Mouse (Mus musculus) forebrain, embryonic 11.5 days (tissue): Measurements from ENCODE around the gene Igf1r. TPM values are rescaled to one million over a fixed set of nuclear protein-coding genes. Genes with fewer than 3 reads are reported as not detected.

Source experiments
- ATAC-seq: fragments of 200-750 bp; cut with Nextera tagmentation; replicated peaks from 2 replicates; pipeline ENCODE4 v1.8.0; 2017; ENCODE audit warnings: moderate TSS enrichment; ENCODE audit not compliant: low FRiP score
- DNase-seq: peaks from one replicate; pipeline ENCODE4 v3.0.0-alpha.2; 2017; ENCODE audit warnings: low spot score
- H3K27ac ChIP-seq: fragments of 300-500 bp; sonication (generic); 2 replicates; pipeline ENCODE4 v1.5.1; 2014; ENCODE audit warnings: low read depth, low read length
- H3K27me3 ChIP-seq: fragments of 300-500 bp; sonication (generic); 2 replicates; pipeline ENCODE4 v1.6.1; 2014; ENCODE audit warnings: mild to moderate bottlenecking, low read length, mixed read lengths; ENCODE audit not compliant: control insufficient read depth, insufficient read depth
- H3K36me3 ChIP-seq: fragments of 300-500 bp; sonication (generic); 2 replicates; pipeline ENCODE4 v1.6.1; 2014; ENCODE audit warnings: mild to moderate bottlenecking, low read length, moderate library complexity, mixed read lengths; ENCODE audit not compliant: control insufficient read depth, insufficient read depth
- H3K4me1 ChIP-seq: fragments of 300-500 bp; sonication (generic); replicated peaks from 2 replicates; pipeline ENCODE4 v1.6.1; 2014; ENCODE audit warnings: low read length, mixed read lengths; ENCODE audit not compliant: control insufficient read depth, insufficient read depth
- H3K4me2 ChIP-seq: fragments of 300-500 bp; sonication (generic); 2 replicates; pipeline ENCODE4 v1.6.1; 2014; ENCODE audit warnings: low read depth, mild to moderate bottlenecking, low read length, moderate library complexity, mixed read lengths; ENCODE audit not compliant: severe bottlenecking
- H3K4me3 ChIP-seq: fragments of 300-500 bp; sonication (generic); 2 replicates; pipeline ENCODE4 v1.5.1; 2014; ENCODE audit warnings: low read depth, low read length
- H3K9ac ChIP-seq: fragments of 300-500 bp; sonication (generic); 2 replicates; pipeline ENCODE4 v1.6.1; 2014; ENCODE audit warnings: low read length
- H3K9me3 ChIP-seq: fragments of 300-500 bp; sonication (generic); 2 replicates; pipeline ENCODE4 v1.6.1; 2016; ENCODE audit warnings: low read length, mixed read lengths; ENCODE audit not compliant: control insufficient read depth
- WGBS: fragments of 180-500 bp; shearing (Covaris S2); extraction: QIAGEN DNeasy Blood & Tissue Kit; methylation state at CpG from one replicate; pipeline ENCODE4 v1.1.7; 2014; 5-methylcytosine and 5-hydroxymethylcytosine counted together
- polyA plus RNA-seq: library from polyadenylated mRNA; unstranded; fragments of >200 nt; fragmentation: Nextera tagmentation; extraction: Ambion mirVana; gene quantifications from 2 replicates; pipeline ENCODE4 v1.2.1, GENCODE M21; 2014

Gene Igf1r
- polyA plus RNA-seq, 1 experiment from 2014 or later = 18.3 TPM

DNA sequence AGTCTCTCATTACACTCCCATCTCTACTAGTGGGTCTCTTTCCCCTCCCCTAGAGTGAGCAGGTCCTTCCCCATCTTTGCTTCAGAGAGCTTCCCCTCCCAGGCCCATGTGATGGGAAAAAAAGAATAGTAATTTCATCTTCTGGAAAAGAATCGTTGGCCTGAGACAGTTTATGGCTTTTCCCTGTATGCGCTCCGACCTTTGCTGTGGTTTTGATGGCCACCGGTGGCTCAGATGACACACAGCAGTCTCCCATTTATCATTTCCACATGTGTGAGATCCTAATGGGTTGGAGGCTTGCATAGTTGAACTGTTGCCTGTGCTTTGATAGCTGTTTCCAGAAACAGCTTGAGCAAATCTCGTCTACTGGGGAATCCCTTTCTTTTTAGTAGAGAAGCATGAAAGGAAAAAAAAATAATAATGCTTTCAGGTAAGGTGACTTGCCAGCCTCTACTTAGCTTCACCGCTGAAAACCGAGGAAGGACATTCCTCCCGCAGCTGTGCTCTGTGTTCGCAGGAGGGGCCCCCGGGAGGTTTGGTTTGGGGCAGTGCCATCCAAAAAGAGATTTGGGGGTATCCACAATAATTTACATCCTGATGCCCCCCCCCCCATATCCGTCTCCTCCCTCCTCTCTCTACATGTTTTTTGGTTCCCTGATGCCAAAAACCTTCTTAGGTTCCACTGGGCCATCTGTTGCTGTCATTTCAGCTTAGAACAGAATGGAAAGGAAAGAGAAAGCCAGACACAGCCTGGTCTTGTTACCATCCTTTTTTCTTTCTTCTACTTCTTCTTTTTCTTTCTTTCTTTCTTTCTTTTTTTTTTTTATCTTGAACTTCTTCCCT is 324.6 kb downstream of the Igf1r start:
- no peak overlapping the region for H3K4me2 ChIP-seq
- H3K36me3 ChIP-seq = no peaks in the 10 kb centered on the region
- peaks cover 7% of the 10 kb centered on the region for H3K27me3 ChIP-seq
- no peak overlapping the region for H3K9ac ChIP-seq
- DNase-seq (no peak), ATAC-seq (no peak)
- WGBS = 36% methylated on average over 11 of the region's 11 CpGs
- H3K4me1 ChIP-seq = 0 out of 2 replicates have a peak, but pooled peaks cover 3% of the 10 kb centered on the region
- H3K27ac ChIP-seq = no peak overlapping the region
- no peaks in the 10 kb centered on the region for H3K9me3 ChIP-seq
- H3K4me3 ChIP-seq = no peak overlapping the region

DNA sequence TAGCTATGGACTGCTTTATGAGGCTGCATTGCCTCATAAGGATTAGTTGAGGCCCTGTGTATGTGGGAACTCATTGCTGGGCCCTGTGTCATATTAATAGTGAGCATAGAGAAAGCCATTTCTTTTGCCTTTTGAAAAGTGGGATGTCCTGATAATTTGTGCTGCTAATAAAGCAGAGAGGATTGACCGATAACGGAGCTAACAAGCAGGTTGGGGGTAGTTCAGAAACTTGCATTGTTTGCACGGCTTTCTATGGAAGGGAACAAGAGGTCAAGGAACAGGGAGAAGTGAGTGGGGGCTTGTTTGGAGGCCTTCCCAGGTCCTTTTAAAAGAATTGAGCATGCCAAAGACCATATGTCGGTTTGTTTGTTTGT is 325.3 kb downstream of the Igf1r start:
- no peak overlapping the region for H3K4me3 ChIP-seq
- no peak overlapping the region for H3K4me2 ChIP-seq
- H3K36me3 ChIP-seq = no peaks in the 10 kb centered on the region
- no peaks in the 10 kb centered on the region for H3K9me3 ChIP-seq
- H3K4me1 ChIP-seq = 0 out of 2 replicates have a peak, but pooled peaks cover 3% of the 10 kb centered on the region
- peaks cover 7% of the 10 kb centered on the region for H3K27me3 ChIP-seq
- ATAC-seq (no peak), DNase-seq (no peak)
- WGBS = 42% methylated on average over 4 of the region's 4 CpGs
- no peak overlapping the region for H3K9ac ChIP-seq
- H3K27ac ChIP-seq = no peak overlapping the region

DNA sequence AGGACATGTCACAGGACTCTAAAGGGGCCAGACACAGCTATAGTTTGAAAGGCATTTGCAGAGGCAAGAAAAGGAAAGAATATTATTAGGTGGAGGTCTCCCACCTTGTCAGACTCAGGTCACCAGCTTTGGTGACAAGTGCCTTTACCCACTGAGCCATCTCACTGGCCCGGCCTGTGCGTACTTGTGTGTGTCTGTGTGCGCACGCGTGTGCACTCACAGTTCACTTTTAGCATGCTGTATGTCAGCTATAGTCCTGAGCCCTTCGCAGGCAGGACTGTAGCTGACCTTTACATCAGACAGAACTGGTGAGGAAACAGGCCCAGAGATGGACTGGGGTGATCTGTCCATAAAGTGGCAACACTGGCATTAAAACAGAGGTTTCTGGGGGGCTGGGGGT is 325.8 kb downstream of the Igf1r start:
- WGBS = 95% methylated on average over 6 of the region's 6 CpGs
- DNase-seq (no peak), ATAC-seq (no peak)
- Histone ChIP-seq H3K27me3 (peaks cover 7% of the 10 kb centered on the region), H3K9ac (no peak overlapping the region), H3K9me3 (no peaks in the 10 kb centered on the region), H3K4me3 (no peak overlapping the region), H3K36me3 (no peaks in the 10 kb centered on the region), H3K4me2 (no peak overlapping the region), H3K4me1 (0 out of 2 replicates have a peak, but pooled peaks cover 3% of the 10 kb centered on the region), H3K27ac (no peak overlapping the region)

DNA sequence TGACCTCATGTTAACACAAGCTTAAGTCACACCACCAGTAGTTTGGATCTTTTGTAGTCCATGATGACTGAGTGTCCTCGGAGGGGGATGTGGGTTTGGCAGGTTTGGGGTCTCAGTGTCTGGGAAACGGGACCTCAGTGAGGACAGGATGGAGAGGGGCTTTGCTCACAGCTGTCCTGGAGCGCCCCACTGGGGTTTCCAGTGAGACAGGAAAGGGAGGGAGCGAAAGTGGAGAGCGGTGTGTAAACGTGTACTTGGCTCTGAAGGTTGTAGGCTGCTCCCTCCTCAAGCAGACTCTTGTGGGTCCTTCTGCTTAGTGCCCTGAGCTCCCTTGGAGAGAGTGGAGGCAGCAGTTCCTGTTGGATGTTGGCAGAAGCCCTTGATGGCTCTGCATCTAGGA is 326.3 kb downstream of the Igf1r start:
- no peak overlapping the region for H3K27ac ChIP-seq
- DNase-seq = no peak
- H3K9ac ChIP-seq = no peak overlapping the region
- no peak for ATAC-seq
- 0 out of 2 replicates have a peak, but pooled peaks cover 3% of the 10 kb centered on the region for H3K4me1 ChIP-seq
- no peak overlapping the region for H3K4me2 ChIP-seq
- H3K27me3 ChIP-seq = peaks cover 7% of the 10 kb centered on the region
- H3K4me3 ChIP-seq = no peak overlapping the region
- H3K9me3 ChIP-seq = no peaks in the 10 kb centered on the region
- no peaks in the 10 kb centered on the region for H3K36me3 ChIP-seq
- 80% methylated on average over 6 of the region's 6 CpGs for WGBS

- no peak overlapping the region for H3K27ac ChIP-seq
- no peaks in the 10 kb centered on the region for H3K9me3 ChIP-seq
- H3K4me2 ChIP-seq = no peak overlapping the region
- ATAC-seq = no peak
- no peak overlapping the region for H3K9ac ChIP-seq
- no peaks in the 10 kb centered on the region for H3K36me3 ChIP-seq
- peaks cover 7% of the 10 kb centered on the region for H3K27me3 ChIP-seq
- 0 out of 2 replicates have a peak, but pooled peaks cover 3% of the 10 kb centered on the region for H3K4me1 ChIP-seq
- DNase-seq = no peak
- 90% methylated on average over 7 of the region's 7 CpGs for WGBS
- H3K4me3 ChIP-seq = no peak overlapping the region
These were observed 326.9 kb downstream of the Igf1r start for GRCm38 (mm10) chr7:68279481-68279880.

DNA sequence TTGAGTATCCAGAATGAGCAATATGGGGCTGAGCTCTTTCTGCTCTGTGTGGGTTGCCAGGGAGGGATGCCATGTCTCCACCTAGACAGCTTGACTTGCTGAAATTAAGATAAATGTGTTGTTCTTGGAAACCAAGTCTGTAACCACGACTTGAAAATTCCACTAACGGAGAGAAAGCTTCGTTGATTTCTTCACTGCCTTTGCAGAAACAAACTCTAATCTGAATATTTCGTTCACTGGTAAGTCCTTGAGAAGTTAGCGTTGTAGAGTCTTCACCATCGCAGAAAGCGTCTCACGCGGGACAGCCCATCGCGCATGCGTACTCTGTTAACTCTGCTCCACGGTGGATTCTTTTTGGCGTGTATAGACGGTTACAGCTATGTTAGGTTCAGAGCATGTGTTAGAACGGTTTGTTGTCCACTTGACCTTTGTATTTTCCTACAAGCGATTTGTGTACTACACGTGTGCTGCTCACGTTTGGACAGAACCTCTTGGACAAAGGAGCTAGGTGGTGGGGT is 327.8 kb downstream of the Igf1r start:
- WGBS = 95% methylated on average over 19 of the region's 19 CpGs
- Histone ChIP-seq H3K27me3 (peaks cover 7% of the 10 kb centered on the region), H3K4me2 (no peak overlapping the region), H3K9me3 (no peaks in the 10 kb centered on the region), H3K4me1 (0 out of 2 replicates have a peak, but pooled peaks cover 3% of the 10 kb centered on the region), H3K9ac (no peak overlapping the region), H3K36me3 (no peaks in the 10 kb centered on the region), H3K27ac (no peak overlapping the region), H3K4me3 (no peak overlapping the region)
- DNase-seq = no peak
- no peak for ATAC-seq

- 80% methylated on average over 5 of the region's 5 CpGs for WGBS
- no peak for ATAC-seq
- DNase-seq = no peak
- H3K27ac ChIP-seq = no peak overlapping the region
- no peak overlapping the region for H3K9ac ChIP-seq
- no peak overlapping the region for H3K4me2 ChIP-seq
- H3K9me3 ChIP-seq = no peaks in the 10 kb centered on the region
- H3K27me3 ChIP-seq = peaks cover 2% of the 10 kb centered on the region
- no peaks in the 10 kb centered on the region for H3K36me3 ChIP-seq
- H3K4me3 ChIP-seq = no peak overlapping the region
- no peaks in the 10 kb centered on the region for H3K4me1 ChIP-seq
These were observed 328.7 kb downstream of the Igf1r start for GRCm38 (mm10) chr7:68281341-68281740.

DNA sequence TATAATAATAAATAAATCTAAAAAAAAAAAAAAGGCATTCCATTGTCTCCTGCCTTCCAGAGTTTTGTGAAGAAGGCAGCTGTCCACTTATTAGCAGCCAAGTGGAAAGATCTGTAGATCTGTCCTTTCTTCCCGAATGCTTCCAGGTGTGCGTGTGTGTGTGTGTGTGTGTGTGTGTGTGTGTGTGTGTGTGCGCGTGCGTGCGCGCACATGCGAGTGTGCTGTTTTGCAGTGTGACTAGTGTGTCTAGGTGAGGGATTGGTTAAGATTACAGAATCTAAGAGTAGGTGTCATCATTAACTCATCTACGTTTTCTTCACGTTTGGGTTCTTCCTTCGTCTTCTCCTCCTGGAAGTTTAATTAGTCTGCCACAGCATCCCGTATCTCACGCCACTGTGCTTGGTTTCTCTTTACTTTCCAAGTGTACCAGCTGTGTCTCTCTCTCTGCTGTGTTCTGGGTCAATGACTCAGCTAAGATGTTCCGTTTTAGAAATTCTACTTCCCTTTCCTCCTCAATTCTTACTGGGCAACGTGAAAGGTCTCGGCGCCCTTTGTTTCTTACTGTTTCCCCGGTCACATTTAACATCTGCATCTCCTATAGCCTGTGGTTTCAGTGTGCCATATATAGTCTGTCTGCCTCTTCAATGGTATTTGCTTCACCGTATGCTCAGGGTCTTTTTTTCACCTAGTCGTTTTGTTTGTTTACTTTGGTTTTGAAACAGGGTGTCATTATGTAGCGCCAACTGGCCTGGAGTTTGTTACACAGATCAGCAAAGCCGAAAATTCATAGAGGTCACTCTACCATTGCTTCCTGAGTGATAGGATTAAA is 329.9 kb downstream of the Igf1r start:
- ATAC-seq (no peak), DNase-seq (no peak)
- H3K4me1 ChIP-seq = no peaks in the 10 kb centered on the region
- no peak overlapping the region for H3K27ac ChIP-seq
- 91% methylated on average over 22 of the region's 22 CpGs for WGBS
- H3K9ac ChIP-seq = no peak overlapping the region
- H3K27me3 ChIP-seq = no peaks in the 10 kb centered on the region
- no peak overlapping the region for H3K4me3 ChIP-seq
- no peaks in the 10 kb centered on the region for H3K9me3 ChIP-seq
- H3K4me2 ChIP-seq = no peak overlapping the region
- H3K36me3 ChIP-seq = no peaks in the 10 kb centered on the region
